In the genomic region with DNA sequence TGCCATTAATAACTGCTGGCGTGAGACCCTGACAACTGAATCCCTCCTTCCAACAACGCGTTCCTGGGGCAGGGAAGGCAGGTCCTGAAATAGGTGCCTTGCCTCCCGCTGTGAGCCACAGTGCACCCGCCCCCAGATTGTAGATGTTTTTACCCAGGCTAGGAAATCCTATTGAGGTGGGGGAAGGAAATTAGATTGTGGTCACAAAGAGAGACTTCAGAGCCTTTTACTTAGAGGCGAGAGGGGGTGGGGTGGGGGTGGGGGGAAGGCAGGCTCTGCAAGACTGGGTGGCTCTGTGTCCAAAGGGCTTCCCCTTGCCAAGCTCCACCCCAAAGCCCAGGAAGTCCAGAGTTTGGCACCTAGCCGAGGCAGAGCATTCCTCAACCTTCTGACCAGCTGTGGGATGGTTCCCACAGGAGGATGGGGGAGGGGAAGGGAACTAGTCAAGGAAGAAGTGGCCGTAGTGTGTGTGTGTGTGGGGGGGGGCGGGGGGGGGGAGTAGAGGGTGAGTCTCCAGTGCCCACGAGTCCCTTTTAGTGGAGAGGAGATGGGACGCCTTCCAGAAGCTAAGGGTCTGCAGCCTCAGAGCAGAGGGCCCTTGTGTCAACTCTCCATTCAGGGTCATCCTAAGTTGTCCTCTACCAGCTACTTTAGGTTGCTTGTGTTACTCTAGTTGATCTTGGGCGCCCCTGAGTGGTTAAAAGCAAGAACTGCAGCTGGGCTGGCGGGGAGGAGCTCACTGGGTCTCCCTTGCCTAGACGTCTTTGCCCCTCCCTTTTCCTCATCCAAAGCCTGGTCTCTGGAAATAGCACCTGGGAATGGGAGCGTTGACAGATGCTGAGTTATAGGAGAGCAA, we compare ENCODE assay signal across 1 mouse cellular context.
TF ChIP-seq lines count a peak whose summit lies in the region.

No protein-coding gene starts in this region.

TF ChIP-seq in CH12.LX, 34 proteins besides CTCF, POLR2A, EP300 and RAD21:
- no peak for TF ChIP-seq BHLHE40 (IDR thresholded peaks at IDR 0.05; ENCODE audit: low read depth, low read length)
- 0 out of 2 replicates have a peak, but pooled peaks have one; percentile 38 for TF ChIP-seq MXI1 (IDR thresholded peaks at IDR 0.05; ENCODE audit: low read depth, low read length)
- no peak for TF ChIP-seq CHD1 (IDR thresholded peaks at IDR 0.05; ENCODE audit: low read depth, low read length)
- no peak for TF ChIP-seq POLR2AphosphoS2 (IDR thresholded peaks at IDR 0.05; ENCODE audit: low read depth, low read length)
- TF ChIP-seq CHD2 (IDR thresholded peaks at IDR 0.05; ENCODE audit: low read length), result peak; percentile 90
- TF ChIP-seq NRF1 (IDR thresholded peaks at IDR 0.05; ENCODE audit: low read depth, low read length), result 0 out of 2 replicates have a peak, but pooled peaks have one; percentile 31
- TF ChIP-seq IRF4 (IDR thresholded peaks at IDR 0.05; ENCODE audit: low read depth, low read length), result peak; percentile 9; the same call in 1 of the 2 replicates
- TF ChIP-seq SIN3A (IDR thresholded peaks at IDR 0.05; ENCODE audit: low read length), result peak; percentile 50
- TF ChIP-seq HCFC1 (IDR thresholded peaks at IDR 0.05; ENCODE audit: low read depth, low read length), result peak; percentile 43
- no peak for TF ChIP-seq MYC (IDR thresholded peaks at IDR 0.05; ENCODE audit: low read depth, low read length)
- TF ChIP-seq MAZ (IDR thresholded peaks at IDR 0.05; ENCODE audit: low read depth, low read length), result peak; percentile 59
- peak; percentile 29; the same call in 1 of the 2 replicates for TF ChIP-seq ELF1 (IDR thresholded peaks at IDR 0.05; ENCODE audit: low read depth, low read length)
- TF ChIP-seq SMC3 (IDR thresholded peaks at IDR 0.05; ENCODE audit: low read depth, low read length), result peak; percentile 97
- TF ChIP-seq PAX5 (IDR thresholded peaks at IDR 0.05; ENCODE audit: low read length), result no peak
- no peak for TF ChIP-seq ZKSCAN1 (IDR thresholded peaks at IDR 0.05; ENCODE audit: borderline replicate concordance, low read depth, low read length)
- TF ChIP-seq UBTF (IDR thresholded peaks at IDR 0.05; ENCODE audit: low read depth, low read length), result no peak
- TF ChIP-seq USF1 (IDR thresholded peaks at IDR 0.05; ENCODE audit: low read depth, low read length), result no peak
- TF ChIP-seq ETS1 (conservative IDR thresholded peaks at IDR 0.05; ENCODE audit: low read depth, low read length), result no peak
- no peak for TF ChIP-seq MAX (IDR thresholded peaks at IDR 0.05; ENCODE audit: low read length)
- no peak for TF ChIP-seq MAFK (IDR thresholded peaks at IDR 0.05; ENCODE audit: insufficient replicate concordance, low read length)
- no peak for TF ChIP-seq E2F4 (IDR thresholded peaks at IDR 0.05; ENCODE audit: insufficient replicate concordance, low read depth, low read length)
- TF ChIP-seq TBP (conservative IDR thresholded peaks at IDR 0.05; ENCODE audit: low read depth, low read length), result no peak
- TF ChIP-seq ZMIZ1 (IDR thresholded peaks at IDR 0.05; ENCODE audit: low read depth, low read length), result no peak
- peak; percentile 43; the same call in 1 of the 2 replicates for TF ChIP-seq NELFE (IDR thresholded peaks at IDR 0.05; ENCODE audit: low read depth, low read length)
- peak; percentile 77 for TF ChIP-seq ZC3H11A (IDR thresholded peaks at IDR 0.05; ENCODE audit: low read depth, low read length)
- no peak for TF ChIP-seq MEF2A (IDR thresholded peaks at IDR 0.05; ENCODE audit: borderline replicate concordance, low read depth, low read length)
- no peak for TF ChIP-seq JUND (conservative IDR thresholded peaks at IDR 0.05; ENCODE audit: low read depth, low read length)
- TF ChIP-seq TCF12 (IDR thresholded peaks at IDR 0.05; ENCODE audit: low read depth, low read length), result no peak
- TF ChIP-seq KAT2A (IDR thresholded peaks at IDR 0.05; ENCODE audit: insufficient replicate concordance, low read length), result no peak
- no peak for TF ChIP-seq USF2 (conservative IDR thresholded peaks at IDR 0.05; ENCODE audit: low read depth, low read length)
- no peak for TF ChIP-seq GABPA (IDR thresholded peaks at IDR 0.05; ENCODE audit: insufficient replicate concordance, low read depth, low read length)
- TF ChIP-seq RCOR1 (conservative IDR thresholded peaks at IDR 0.05; ENCODE audit: low read depth, low read length), result no peak
- TF ChIP-seq JUN (IDR thresholded peaks at IDR 0.05; ENCODE audit: insufficient read depth, low read depth, low read length), result no peak
- no peak for TF ChIP-seq ZNF384 (IDR thresholded peaks at IDR 0.05; ENCODE audit: low read depth, low read length)
